Mouse (Mus musculus) kidney, postnatal 25 days (tissue): ENCODE data around the gene Ubash3a.

ENCODE experiments used
- DNase-seq, 2 experiments: peaks; one replicate each; pipeline ENCODE4 v3.0.0; 2021; ENCODE audit warnings: mixed read lengths in 2 of 2

Ubash3a gene

DNA sequence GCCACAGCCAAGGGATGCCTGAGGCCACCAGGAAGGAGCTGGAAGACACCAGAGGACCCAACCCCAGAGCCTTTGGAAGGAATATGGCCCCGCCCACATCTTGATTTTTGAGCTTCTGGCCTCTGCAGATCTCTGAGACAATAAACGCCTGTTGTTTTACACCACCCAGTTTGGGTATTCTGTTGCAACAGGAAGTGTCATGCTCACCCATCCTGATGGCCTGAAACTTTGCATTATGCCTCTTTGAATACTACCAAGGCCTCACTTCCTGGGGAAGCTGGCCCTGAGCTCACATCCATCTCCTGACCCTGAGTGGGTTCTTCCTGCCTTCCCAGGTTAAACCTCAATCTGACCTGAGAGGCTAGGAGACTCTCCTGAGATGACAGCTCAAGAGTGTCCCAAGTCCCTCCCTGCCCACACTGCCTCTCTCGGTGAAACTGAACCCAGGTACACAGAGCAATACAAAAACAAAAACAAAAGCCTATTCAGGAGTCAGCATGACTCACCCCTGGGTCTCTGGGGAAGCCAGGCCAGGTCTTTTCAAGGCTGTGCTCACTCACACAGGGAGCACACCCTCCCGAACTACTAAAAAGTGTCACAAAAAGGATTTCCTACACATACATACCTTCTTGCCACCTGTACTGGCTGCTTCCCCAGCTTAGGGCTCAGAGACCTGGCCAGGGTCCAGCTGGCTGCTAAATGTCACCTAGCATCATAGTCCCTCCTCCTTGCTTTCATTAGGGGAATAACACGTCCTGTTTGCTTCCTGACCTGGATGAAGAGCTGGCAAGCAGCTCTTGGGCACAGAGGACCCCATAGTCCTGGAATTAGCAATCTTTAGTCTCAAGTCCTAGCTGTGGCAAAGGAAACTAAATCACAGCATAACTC, 8.6 kb downstream of the Ubash3a start:
- DNase-seq = peak; percentile 39 to 56

DNA sequence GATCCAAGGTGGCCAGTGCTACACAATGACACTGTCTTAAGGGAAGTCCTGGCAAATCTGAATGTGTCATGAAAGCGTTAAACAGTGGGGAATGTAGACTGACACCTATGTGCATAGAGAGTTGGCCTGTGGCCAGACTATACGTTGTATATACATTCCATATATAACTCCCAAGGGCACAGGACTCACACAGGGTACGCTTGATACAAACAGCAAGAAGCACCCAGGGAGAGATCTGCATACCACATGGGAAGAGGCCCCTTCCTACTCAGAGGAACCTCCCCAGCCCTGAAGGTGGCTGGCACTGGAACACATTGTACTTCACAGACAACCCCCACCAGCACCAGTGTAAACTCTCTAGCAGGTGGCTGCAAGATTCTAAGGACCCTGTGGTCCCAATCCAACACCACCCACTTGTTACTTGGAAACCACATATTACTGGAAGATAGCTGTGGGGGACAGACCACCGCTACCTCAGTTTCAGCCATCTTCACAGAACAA, 15.2 kb downstream of the Ubash3a start:
- DNase-seq = no peak

DNA sequence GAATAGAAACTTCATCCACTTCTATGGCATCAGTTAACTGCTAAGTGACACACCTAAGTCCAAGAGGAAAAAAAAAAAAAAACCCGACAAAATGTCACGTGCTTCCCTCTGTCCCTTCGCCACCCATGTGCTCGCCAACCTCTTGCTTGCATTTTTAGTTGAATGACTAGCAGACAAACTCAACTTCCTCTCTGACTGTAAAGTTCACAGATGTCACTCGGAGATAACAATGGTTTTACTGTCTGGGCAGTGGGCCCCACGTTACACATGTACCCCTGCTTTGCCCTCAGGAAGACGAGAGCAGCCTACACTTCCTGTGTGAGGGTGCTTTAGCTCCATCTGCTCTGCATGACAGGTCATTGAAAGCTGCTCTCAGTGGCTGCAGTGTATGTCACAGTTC, 16.2 kb downstream of the Ubash3a start:
- no peak for DNase-seq

DNA sequence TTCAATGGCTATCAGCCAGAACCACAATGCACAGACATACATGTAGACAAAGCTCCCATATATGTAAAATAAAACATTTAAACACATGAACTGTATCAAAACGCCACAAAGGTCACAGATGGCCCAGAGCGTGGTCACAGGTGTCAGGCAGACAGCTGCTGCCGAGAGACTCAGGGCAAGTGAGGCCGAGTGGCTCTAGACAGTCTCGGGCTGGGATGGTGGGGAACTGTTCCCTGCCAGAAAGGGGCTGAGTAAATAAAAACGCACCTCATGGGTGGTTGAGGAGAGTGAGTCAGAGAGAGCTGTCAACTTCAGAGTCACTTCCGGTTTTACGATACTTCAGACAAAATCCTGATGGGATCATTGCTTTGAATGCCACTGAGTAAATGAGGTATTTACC, 16.9 kb downstream of the Ubash3a start:
- no peak for DNase-seq

DNA sequence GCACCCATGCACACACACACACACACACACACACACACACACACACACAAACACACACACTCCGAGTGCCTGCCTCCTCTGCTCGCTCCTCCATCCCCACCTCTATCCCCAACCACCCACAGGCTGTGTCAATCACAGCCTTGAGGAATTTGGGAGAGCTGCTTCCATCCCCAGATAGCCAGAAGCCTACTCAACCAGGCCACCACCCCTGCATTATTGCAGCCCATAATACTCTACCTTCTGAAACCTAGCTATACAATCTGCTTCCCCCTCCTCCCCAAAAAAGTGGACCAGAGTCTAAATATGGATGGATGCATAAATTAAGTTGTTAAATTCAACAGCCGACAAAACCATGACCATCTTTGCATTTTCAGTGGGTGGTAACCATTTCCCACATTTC, 18.7 kb downstream of the Ubash3a start:
- no peak for DNase-seq

DNA sequence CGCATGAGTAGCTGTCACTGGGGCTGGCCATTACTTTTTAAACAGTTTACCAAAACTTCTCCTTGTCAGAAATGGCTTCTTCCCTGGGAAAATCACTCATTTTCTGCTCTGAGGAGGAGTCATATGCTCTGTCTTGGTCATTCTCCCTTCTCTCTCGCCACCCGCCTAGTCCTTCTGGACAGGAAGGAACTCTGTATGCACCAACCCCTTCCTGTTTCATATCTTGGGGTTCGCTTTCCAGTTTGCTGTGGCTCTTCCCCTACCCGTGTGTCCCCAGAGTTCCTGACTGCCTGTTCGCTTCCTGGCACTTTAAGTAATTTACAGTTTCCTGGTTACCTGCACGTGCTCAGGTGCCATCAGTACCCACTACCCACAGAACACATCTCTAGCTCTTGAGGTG, 19.3 kb downstream of the Ubash3a start:
- DNase-seq = no peak

DNA sequence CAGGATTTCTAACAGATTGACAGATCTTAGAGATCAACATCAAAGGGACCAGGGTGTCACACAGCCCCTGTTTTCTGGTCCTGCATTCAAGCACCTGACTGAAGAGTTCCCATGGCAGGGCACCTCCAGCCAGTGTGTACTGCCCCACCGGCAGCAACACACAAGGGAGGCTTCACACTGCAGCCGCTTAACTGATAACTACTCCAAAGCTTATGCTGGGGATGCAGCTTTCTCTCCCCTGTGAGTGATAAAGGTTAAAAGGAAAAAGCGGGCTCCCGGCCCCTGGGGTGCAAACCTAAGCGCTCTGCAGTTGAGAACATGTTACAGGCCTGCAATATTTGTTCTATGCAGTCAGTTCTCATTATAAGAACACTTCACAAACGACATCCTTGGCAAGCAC, 24.1 kb downstream of the Ubash3a start:
- no peak for DNase-seq

DNA sequence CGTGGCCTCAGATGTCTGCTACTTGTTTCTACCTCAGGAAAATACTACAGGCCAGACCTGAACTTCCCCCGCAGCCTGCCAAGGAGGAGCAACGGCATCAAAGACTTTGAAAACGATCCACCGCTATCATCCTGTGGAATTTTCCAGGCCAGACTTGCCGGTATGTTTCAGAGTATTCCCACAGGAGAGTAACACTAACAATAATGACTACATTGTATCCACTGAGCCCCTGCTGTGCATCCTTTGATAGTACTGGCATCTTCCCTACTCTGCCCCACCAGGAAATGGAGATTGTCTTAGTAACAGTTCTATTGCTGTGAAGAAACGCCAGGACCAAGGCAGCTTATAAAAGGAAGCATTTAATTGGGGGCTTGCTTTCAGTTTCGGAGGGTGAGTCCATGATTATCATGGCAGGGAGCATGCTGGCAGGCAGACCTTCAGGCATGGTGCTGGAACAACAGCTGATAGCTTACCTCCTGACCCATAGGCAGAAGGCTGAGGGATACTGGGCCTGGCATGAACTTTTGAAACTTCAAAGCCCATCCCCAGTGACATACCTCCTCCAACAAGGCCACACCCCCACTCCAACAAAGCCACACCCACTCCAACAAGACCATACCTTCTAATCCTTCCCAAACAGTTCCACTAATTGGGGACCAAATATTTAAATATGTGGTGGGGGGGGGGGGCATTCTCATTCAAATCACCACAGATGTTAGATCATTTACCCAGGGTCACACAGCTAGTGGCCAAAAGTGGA, 24.8 kb downstream of the Ubash3a start:
- DNase-seq = no peak

DNA sequence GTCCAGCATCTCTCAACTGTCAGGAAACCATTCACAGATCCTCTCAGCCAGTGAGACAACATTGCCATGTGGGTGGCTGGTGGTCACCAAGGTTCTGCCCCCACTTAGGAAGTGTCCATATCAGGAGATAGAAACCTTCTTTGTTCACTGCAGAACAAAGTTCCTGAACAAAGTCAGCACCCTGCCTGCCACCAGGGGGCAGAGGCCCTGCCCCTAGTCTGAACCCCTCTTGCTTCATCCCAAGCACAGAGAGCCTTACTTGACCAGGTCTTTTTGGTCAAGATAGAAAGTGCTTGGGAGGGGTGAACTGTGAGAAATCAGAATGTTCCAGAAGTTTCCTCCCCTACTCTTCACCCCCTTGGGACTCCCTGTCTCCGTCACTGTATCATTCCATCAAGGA, 28.2 kb downstream of the Ubash3a start:
- DNase-seq = no peak

DNA sequence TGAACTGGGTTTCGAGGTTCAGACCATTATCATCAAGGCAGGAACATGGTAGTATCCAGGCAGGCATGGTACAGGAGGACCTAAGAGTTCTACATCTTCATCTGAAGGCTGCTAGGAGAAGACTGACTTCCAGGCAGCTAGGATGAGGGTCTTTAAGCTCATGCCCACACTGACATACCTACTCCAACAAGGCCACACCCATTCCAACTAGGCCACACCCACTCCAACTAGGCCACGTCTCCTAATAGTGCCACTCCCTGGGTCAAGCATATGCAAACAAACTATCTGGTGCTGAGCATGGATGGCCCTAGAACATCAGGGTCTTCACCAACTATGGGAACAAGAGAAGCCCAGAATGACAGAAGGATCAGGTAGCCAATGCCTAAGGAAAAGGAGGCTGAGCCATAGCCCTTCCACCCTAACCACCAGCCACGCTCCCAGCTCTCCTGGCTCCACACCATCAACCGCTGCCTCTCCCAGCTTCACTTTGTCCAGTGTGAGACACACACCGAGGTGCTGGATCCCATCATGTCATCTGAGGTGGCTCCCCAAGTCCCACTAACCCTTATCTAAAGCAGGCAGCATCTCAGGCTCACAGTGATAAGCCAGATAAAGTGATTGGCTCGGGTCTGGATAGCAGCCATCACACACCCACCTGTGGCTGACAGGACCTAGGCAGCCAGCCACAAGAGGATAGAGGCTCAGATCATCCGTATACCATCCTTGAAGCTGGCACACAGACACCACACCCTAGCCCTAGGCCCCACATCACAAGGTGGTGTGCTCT, 30.8 kb downstream of the Ubash3a start:
- no peak for DNase-seq

DNA sequence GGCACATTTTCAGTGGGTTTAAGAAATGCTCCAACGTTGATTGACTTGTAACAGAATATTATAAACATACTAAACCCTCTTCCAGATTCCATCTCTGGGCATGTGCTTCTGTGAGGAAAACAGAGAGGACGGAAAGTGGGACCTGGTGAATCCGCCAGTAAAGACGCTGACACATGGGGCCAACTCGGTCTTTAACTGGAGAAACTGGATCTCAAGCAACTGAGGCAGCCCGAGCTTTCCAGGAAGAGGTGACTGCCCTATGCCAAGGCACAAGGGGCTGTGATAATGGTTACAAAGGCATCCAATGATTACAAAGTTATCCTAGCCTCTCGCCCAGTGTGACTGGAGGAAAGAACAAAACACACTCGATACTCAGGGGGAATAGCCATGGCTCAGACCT, 33.5 kb downstream of the Ubash3a start:
- no peak for DNase-seq

DNA sequence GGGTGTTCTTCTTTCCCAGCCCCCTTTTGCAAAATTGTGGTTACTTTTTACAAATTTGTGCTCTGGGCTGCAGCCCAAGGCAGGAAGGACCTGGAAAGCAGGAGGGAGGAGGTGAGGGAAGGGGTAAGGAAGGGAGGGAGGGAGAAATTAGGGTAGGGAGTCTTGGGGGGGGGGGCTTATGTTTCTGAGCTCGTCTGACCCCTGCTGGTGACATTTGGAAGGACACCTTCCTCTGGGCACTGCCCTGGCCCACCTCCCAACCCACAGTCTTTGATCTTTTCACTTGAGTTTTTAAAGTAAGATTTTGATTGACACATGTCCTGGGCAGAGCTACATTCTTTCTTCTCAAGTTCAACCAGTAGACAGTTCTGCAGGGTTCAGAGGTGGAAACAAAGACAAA, 35.1 kb downstream of the Ubash3a start:
- peak in 1 of 2 experiments; percentile 53 for DNase-seq

DNA sequence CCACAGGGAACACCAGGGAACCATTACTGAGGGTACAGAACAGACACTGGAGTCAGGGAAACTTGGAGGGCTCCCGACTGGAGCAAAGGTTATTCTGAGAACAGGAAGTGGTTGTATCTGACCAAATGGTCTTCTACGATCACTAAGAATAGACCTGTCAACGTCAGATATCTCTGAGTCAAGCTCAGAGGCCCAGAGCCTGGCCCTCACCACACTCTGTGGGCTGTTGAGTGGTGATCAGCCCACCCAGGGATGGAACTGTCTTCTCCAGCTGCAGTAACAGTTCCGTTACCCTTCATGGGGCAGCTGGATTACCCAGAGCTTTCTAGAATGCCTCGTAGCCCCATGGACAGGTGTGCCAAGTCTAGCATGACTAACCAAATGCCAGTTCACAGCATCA, 37.6 kb downstream of the Ubash3a start:
- no peak for DNase-seq

DNA sequence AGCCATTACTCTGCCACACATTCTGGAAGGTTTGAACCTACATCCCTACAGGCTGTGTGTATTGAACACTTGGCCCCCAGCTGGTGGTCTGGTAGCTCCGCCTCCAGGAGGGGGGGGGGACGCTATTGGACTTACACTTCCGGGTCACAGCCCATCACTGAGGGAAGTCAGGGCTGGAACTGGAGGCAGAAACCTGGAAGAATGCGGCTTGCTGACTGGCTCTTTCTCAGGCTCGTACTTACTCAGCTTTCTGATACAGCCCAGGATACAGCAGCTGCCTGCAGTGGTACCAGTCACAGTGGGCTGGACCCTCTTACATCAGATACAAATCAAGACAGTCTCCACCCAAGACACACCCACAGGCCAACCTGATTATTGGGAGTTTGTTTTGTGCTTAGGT, 39.5 kb downstream of the Ubash3a start:
- DNase-seq = no peak

DNA sequence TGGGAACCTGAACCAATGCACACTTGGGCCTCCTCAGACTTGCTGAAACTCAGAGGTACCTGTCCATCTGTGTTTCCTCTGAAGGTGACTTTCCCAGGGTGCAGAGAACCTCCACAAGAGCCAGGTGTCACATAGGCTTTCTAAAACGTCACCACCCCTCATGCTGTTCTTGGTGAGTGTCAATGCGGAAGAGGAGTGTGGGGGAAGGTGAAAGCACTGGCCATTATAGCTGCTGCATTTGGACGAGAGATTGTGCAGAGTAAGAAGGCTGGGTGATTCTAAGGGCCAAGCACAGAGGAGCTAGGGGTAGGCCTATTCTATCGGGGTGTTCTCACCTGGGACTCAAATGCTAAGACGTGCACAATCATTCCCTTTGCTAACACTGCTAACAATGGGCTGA, 46.3 kb downstream of the Ubash3a start:
- no peak for DNase-seq

DNA sequence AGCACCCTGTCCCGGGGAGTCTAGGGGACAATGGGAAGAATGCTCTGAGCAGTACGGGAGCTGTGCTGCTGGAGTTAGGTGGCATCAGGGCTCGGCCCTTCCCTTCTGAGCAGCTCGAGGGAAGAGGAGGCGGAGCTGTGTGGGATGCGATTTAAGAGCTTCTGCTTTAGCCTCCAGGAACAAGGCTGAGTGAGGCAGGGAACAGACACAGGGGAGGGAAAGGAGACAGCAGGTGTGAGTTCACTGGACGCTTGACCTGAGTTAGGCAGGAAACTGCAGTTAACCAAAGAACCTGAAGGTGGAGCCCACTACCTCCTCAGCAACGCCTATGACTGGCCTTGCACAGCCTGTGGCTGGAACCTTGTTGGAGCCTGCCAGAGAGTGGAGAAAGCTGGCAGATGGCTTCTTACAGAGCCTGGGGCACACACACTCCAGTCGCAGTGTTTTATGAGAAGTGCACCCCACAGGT, 46.8 kb downstream of the Ubash3a start:
- peak; percentile 88 to 89 for DNase-seq

DNA sequence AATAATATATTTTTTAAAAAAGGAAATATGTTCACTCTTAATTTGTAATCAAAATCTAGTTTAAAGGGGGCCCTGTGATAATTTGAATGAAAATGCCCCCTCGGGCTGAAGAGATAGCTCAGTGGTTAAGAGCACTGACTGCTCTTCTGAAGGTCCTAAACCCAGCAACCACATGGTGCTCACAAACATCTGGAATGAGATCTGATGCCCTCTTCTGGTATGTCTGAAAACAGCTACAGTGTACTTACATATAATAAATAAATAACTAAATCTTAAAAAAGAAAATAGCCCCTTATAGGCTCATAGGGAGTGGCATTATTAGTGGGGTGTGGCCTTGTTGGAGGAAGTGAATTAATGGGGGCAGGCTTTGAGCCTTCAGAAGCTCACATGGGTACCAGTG, 49.5 kb downstream of the Ubash3a start:
- no peak for DNase-seq

DNA sequence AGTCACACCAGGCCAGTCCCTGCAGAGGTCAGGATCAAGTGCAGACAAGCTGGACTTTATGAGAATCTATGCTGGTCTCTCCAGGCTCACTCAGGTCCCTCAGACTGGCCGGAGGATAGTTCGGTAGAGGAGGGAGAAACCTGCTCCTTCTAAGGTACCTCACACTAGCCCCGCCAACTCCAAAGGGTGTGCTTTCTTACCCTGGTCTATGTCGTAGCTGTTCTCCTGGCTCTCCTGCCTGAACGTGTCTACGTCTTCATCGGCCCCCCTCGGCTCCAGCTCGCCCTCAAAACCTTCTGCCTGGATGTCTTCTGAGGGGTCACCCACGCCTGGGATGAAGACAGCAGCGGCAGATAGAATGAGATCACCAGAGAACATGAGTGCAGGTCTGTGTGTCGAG, 50.2 kb downstream of the Ubash3a start:
- DNase-seq = no peak

DNA sequence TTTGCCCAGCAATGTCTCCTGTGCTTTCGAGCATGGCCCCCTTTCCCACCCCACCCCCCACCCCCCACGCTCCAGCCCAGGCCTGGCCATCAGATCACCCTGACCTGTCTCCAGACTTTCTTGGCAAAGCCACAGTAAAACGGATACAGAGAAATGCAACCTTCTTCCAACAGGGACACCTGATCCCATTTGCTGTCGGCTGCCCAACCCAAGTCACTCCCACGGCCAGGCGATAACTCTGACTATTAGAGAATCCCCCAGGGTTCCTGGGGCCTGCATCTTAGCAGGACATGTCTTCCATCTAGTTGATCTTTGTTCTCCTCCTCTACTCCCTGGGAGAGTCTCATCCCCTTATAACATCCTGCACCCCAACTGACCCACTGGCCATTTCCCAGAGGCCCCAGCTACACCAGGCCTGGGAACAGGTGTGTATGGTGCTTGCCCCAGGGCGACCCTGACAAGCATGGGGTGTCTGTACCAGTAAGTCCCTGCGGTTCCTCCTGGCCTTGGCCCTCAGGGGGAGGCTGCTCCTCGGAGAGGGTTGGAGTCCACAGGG, 50.7 kb downstream of the Ubash3a start:
- DNase-seq = no peak

DNA sequence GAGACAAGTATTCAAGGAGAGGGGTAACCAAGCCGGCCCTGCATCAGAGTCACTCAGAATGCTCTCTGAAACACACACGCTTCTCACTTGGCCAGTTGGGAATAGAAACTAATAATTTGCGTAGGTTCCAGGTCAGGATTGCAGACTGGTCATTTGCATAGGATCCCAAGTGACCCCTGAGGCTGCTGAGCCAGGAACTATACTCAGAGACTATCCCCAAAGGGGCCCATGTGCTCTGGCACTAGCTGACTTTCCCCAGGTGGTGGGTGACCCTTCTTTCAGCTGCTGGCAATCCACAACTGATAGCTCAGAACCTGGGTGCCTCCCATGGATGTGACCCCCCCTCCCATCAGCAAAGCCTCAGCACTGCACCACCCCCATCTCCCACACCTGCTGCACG, 51.5 kb downstream of the Ubash3a start:
- DNase-seq = peak in 1 of 2 experiments; percentile 45

DNA sequence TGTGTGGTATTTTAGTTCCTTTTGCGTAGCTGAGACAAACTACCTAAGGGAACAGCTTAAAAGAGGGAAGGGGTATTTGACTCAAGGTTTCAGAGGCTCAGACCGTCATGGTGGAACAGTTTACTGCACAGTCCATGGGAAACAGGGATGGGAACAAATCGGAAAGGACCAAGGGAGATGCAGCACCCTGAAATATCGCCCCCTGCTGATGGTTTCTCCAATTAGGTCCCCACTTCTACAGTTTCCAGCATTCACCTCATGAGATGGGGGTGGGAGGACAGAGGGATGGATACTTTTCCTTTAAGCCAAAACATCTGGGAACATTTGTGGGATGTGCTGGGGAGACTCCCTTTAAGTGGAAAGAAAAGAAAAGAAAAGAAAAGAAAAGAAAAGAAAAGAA, 52.2 kb downstream of the Ubash3a start:
- peak; percentile 38 to 44 for DNase-seq

DNA sequence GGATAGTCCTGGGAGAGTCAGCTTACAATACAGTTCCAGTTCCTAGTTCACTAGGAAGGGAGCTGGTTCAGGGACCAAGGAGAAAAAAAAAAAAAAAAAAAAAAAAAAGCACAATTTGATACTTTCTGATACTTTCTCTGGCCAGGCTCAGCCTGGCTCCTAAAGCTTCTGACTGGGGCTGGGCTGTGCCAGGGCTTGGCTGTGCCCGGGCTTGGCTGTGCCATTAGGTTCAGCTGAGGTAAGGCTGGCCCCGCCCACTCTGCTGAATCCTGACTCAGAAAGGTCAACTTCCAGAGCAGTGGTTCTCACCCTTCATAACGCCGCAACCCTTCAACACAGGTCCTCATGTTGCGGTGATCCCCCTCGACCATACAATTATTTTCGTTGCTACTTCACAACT, 52.8 kb downstream of the Ubash3a start:
- peak; percentile 96 for DNase-seq

DNA sequence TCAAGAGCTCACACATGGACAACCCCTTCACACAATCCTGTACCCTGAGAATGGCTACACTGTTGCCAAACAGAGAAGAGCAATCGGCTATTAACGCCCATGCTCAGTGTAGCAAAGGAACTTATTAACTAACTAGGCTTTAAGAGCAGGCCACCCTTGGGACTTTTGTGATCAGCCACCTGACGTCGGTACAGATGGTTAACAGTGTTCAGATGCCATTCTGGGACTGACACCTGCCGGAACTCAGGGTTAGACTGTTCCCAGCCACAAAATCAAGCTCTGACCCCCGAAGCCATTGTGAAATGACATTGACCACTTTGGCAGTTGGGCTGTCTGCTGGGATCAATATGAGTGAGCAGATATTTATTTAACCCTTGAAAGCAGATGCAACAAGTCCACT, 53.7 kb downstream of the Ubash3a start:
- peak; percentile 36 to 57 for DNase-seq
